Mouse (Mus musculus) intestine, embryonic 16.5 days (tissue): ENCODE measurements around the gene Cavin4. TPM values are rescaled to one million over a fixed set of nuclear protein-coding genes. Genes with fewer than 3 reads are reported as not detected.

Experiments
- ATAC-seq: fragments of 200-750 bp; cut with Nextera tagmentation; 2 replicates; pipeline ENCODE4 v1.8.0; 2017; ENCODE audit warnings: moderate TSS enrichment, moderate library complexity
- H3K27ac ChIP-seq: fragments of 300-500 bp; sonication (generic); 2 replicates; pipeline ENCODE4 v1.5.1; 2014; ENCODE audit warnings: mild to moderate bottlenecking, low read length
- H3K27me3 ChIP-seq: fragments of 300-500 bp; sonication (generic); replicated peaks from 2 replicates; pipeline ENCODE4 v1.6.1; 2014; ENCODE audit warnings: low read length, control low read depth, mixed read lengths; ENCODE audit not compliant: control insufficient read depth, insufficient read depth
- H3K36me3 ChIP-seq: fragments of 300-500 bp; sonication (generic); 2 replicates; pipeline ENCODE4 v1.6.1; 2014; ENCODE audit warnings: low read length, control low read depth; ENCODE audit not compliant: control insufficient read depth, insufficient read depth
- H3K4me1 ChIP-seq: fragments of 300-500 bp; sonication (generic); 2 replicates; pipeline ENCODE4 v1.6.1; 2014; ENCODE audit warnings: low read length, control low read depth, mixed read lengths; ENCODE audit not compliant: control insufficient read depth, insufficient read depth
- H3K4me2 ChIP-seq: fragments of 300-500 bp; sonication (generic); 2 replicates; pipeline ENCODE4 v1.6.1; 2014; ENCODE audit warnings: low read depth, low read length, control low read depth
- H3K4me3 ChIP-seq: fragments of 300-500 bp; sonication (generic); 2 replicates; pipeline ENCODE4 v1.5.1; 2014; ENCODE audit warnings: mild to moderate bottlenecking, low read length
- H3K9ac ChIP-seq: fragments of 300-500 bp; sonication (generic); 2 replicates; pipeline ENCODE4 v1.6.1; 2014; ENCODE audit warnings: low read depth, low read length
- H3K9me3 ChIP-seq: fragments of 300-500 bp; sonication (generic); 2 replicates; pipeline ENCODE4 v1.6.1; 2016; ENCODE audit warnings: low read length, control low read depth; ENCODE audit not compliant: control insufficient read depth
- WGBS: fragments of 180-500 bp; shearing (Covaris S2); extraction: QIAGEN DNeasy Blood & Tissue Kit; methylation state at CpG from one replicate; pipeline ENCODE4 v1.1.7; 2014; 5-methylcytosine and 5-hydroxymethylcytosine counted together
- polyA plus RNA-seq: library from polyadenylated mRNA; unstranded; fragments of >200 nt; fragmentation: Nextera tagmentation; extraction: Ambion mirVana; gene quantifications from 2 replicates; pipeline ENCODE4 v1.2.1, GENCODE M21; 2015

The Cavin4 gene
- polyA plus RNA-seq, 1 experiment from 2014 or later, result 0.18 TPM

DNA sequence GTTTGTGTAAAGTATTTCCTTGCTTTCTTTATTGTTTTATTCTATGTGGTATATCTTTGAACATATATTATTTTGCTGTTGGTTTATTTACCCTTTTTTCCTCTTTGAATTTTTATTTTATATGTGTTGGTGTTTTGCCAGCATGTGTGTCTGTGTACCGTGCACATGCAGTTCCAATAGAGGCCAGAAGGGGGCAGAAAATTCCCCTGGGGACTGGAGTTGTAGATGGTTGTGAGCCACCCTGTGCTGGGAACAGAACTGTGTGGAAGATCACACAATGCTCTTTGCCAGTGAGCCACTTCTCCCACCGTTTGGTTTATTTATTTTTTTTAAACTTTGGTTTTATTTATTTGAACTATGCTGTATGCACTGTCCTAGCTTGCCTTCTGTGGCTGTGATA is 29.3 kb upstream of the Cavin4 start:
- Histone ChIP-seq H3K4me2 (no peak overlapping the region), H3K9ac (no peak overlapping the region), H3K9me3 (no peaks in the 10 kb centered on the region), H3K4me1 (0 out of 2 replicates have a peak, but pooled peaks cover 3% of the 10 kb centered on the region), H3K4me3 (no peak overlapping the region), H3K36me3 (peaks cover 2% of the 10 kb centered on the region; the same call in 1 of the 2 replicates), H3K27ac (no peak overlapping the region), H3K27me3 (no peaks in the 10 kb centered on the region)
- 78% methylated on average over 2 of the region's 2 CpGs for WGBS
- ATAC-seq, result no peak

DNA sequence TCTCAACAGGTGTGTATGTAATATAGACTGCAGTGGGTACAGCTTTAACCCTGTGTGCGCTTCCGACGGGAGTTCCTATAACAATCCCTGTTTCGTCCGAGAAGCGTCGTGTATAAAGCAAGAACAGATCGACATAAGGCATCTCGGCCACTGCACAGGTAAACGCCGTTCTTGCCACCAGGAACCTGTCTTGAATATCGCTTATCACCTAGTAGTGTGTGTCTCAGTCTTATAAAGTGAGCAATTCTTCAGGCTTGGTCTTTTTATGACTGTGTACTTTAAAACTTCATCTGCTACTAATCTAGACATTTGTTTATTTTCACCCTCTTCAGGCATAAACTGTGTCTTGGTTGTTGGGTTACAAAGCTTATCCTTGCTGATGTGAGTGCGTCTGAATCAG is 26.5 kb upstream of the Cavin4 start:
- Histone ChIP-seq H3K4me3 (no peak overlapping the region), H3K9ac (no peak overlapping the region), H3K4me2 (no peak overlapping the region), H3K36me3 (peaks cover 2% of the 10 kb centered on the region; the same call in 1 of the 2 replicates), H3K27ac (no peak overlapping the region), H3K4me1 (0 out of 2 replicates have a peak, but pooled peaks cover 3% of the 10 kb centered on the region), H3K9me3 (no peaks in the 10 kb centered on the region), H3K27me3 (no peaks in the 10 kb centered on the region)
- 61% methylated on average over 13 of the region's 13 CpGs for WGBS
- ATAC-seq, result peak; percentile 72; the same call in 1 of the 2 replicates

DNA sequence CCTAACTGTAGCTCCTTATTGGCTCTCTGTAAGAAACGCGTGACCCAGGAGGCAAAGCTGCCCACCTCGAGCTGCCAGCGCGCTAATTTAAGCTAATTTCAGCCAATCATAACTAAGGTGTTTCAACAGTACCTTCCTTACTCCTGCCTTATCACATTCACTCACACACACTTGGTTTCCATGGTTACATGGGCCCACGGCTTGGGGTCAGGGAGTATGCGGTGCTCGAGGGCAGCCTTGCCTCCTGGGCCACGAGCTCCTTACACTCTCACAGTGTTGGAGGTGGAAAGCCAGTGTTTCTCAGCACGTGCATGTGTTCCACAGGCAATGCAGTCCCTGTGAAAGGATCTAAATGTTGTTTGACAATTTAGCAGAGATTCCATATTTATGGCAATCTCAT is 25.2 kb upstream of the Cavin4 start:
- ATAC-seq, result no peak
- H3K27me3 ChIP-seq, result no peaks in the 10 kb centered on the region
- H3K4me1 ChIP-seq, result 0 out of 2 replicates have a peak, but pooled peaks cover 3% of the 10 kb centered on the region
- H3K27ac ChIP-seq, result no peak overlapping the region
- H3K4me2 ChIP-seq, result no peak overlapping the region
- WGBS, result 68% methylated on average over 10 of the region's 10 CpGs
- H3K36me3 ChIP-seq, result peaks cover 2% of the 10 kb centered on the region; the same call in 1 of the 2 replicates
- no peak overlapping the region for H3K9ac ChIP-seq
- H3K4me3 ChIP-seq, result no peak overlapping the region
- H3K9me3 ChIP-seq, result no peaks in the 10 kb centered on the region

- no peak for ATAC-seq
- Histone ChIP-seq H3K9ac (no peak overlapping the region), H3K4me3 (no peak overlapping the region), H3K4me1 (0 out of 2 replicates have a peak, but pooled peaks cover 3% of the 10 kb centered on the region), H3K9me3 (no peaks in the 10 kb centered on the region), H3K27me3 (no peaks in the 10 kb centered on the region), H3K4me2 (no peak overlapping the region), H3K27ac (no peak overlapping the region), H3K36me3 (no peaks in the 10 kb centered on the region)
- 94% methylated on average over 17 of the region's 17 CpGs for WGBS
These were observed 23.8 kb upstream of the Cavin4 start for GRCm38 (mm10) chr4:48639503-48639902.

DNA sequence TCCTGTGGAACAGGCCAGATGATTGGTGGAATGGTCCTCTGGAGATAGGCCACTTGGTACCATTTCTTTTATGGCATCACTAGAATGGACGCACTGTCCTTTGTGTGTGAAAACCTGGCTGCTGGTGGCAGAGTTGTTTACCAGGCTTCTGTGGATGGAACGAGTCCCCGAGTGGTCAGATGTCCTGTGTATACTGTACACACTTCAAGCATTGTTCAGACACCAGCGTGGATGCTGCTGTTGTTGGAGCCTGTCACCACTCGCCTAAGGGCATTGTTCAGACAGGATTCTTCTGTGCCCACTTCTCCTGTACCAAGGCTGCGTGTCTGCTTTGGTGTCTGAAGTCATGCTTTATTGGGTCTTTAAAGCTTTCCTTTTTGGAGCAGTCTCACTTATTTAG is 19.5 kb upstream of the Cavin4 start:
- 94% methylated on average over 6 of the region's 6 CpGs for WGBS
- H3K9me3 ChIP-seq, result no peaks in the 10 kb centered on the region

GRCm38 (mm10) chr4:48646143-48646542 is 17.2 kb upstream of the Cavin4 start:
- H3K27me3 ChIP-seq, result no peaks in the 10 kb centered on the region
- no peaks in the 10 kb centered on the region; the same call in 1 of the 2 replicates for H3K36me3 ChIP-seq
- no peak for ATAC-seq
- H3K27ac ChIP-seq, result no peak overlapping the region
- 85% methylated on average over 5 of the region's 5 CpGs for WGBS
- H3K9me3 ChIP-seq, result no peaks in the 10 kb centered on the region
- no peak overlapping the region for H3K4me2 ChIP-seq
- H3K4me3 ChIP-seq, result no peak overlapping the region
- no peak overlapping the region for H3K9ac ChIP-seq
- no peaks in the 10 kb centered on the region for H3K4me1 ChIP-seq

More for the DNA sequence above, 19.5 kb upstream of the Cavin4 start:
- H3K4me3 ChIP-seq, result no peak overlapping the region
- no peak for ATAC-seq
- no peaks in the 10 kb centered on the region for H3K4me1 ChIP-seq
- H3K9ac ChIP-seq, result no peak overlapping the region
- no peaks in the 10 kb centered on the region; the same call in 1 of the 2 replicates for H3K36me3 ChIP-seq
- H3K27ac ChIP-seq, result no peak overlapping the region
- no peak overlapping the region for H3K4me2 ChIP-seq
- no peaks in the 10 kb centered on the region for H3K27me3 ChIP-seq

GRCm38 (mm10) chr4:48650617-48651360 is 12.5 kb upstream of the Cavin4 start:
- no peaks in the 10 kb centered on the region for H3K27me3 ChIP-seq
- no peaks in the 10 kb centered on the region for H3K9me3 ChIP-seq
- H3K27ac ChIP-seq, result no peak overlapping the region
- no peak overlapping the region for H3K4me3 ChIP-seq
- no peak for ATAC-seq
- 91% methylated on average over 10 of the region's 10 CpGs for WGBS
- H3K9ac ChIP-seq, result no peak overlapping the region
- H3K36me3 ChIP-seq, result no peaks in the 10 kb centered on the region; the same call in 1 of the 2 replicates
- H3K4me1 ChIP-seq, result no peaks in the 10 kb centered on the region
- H3K4me2 ChIP-seq, result no peak overlapping the region

- no peak overlapping the region for H3K4me3 ChIP-seq
- no peak overlapping the region for H3K27ac ChIP-seq
- ATAC-seq, result no peak
- WGBS, result 82% methylated on average over 4 of the region's 4 CpGs
- H3K9ac ChIP-seq, result no peak overlapping the region
- no peaks in the 10 kb centered on the region for H3K36me3 ChIP-seq
- H3K4me2 ChIP-seq, result no peak overlapping the region
- H3K27me3 ChIP-seq, result no peaks in the 10 kb centered on the region
- H3K4me1 ChIP-seq, result no peaks in the 10 kb centered on the region
- no peaks in the 10 kb centered on the region for H3K9me3 ChIP-seq
These were observed 9.2 kb upstream of the Cavin4 start for GRCm38 (mm10) chr4:48654118-48654517.

GRCm38 (mm10) chr4:48656530-48656929 is 6.8 kb upstream of the Cavin4 start:
- no peak for ATAC-seq
- Histone ChIP-seq H3K4me2 (no peak overlapping the region), H3K27me3 (no peaks in the 10 kb centered on the region), H3K4me3 (no peak overlapping the region), H3K9ac (no peak overlapping the region), H3K4me1 (no peaks in the 10 kb centered on the region), H3K9me3 (no peaks in the 10 kb centered on the region), H3K36me3 (no peaks in the 10 kb centered on the region), H3K27ac (no peak overlapping the region)
- 92% methylated on average over 8 of the region's 8 CpGs for WGBS
